Mouse (Mus musculus) small intestine, adult 2 months (tissue): ENCODE data around the gene Pkd1. TPM values are rescaled to one million over a fixed set of nuclear protein-coding genes. Genes with fewer than 3 reads are reported as not detected.

Source experiments
- H3K27ac ChIP-seq: fragments of 200-500 bp; 2 replicates; pipeline ENCODE4 v1.5.1; 2012; ENCODE audit warnings: low read depth, low read length, control low read depth, inconsistent platforms; ENCODE audit not compliant: insufficient read depth
- H3K27me3 ChIP-seq: fragments of 200-500 bp; 2 replicates; pipeline ENCODE4 v1.6.1; 2012; ENCODE audit warnings: mild to moderate bottlenecking, moderate library complexity, low read length, inconsistent platforms; ENCODE audit not compliant: control insufficient read depth, insufficient read depth
- H3K36me3 ChIP-seq: fragments of 200-500 bp; 2 replicates; pipeline ENCODE4 v1.6.1; 2012; ENCODE audit warnings: mild to moderate bottlenecking, low read length, control low read depth, inconsistent platforms; ENCODE audit not compliant: control insufficient read depth, insufficient read depth
- H3K4me1 ChIP-seq: fragments of 200-500 bp; 2 replicates; pipeline ENCODE4 v1.6.1; 2012; ENCODE audit warnings: low read length, inconsistent platforms, mixed read lengths; ENCODE audit not compliant: control insufficient read depth, insufficient read depth, insufficient read length
- H3K4me3 ChIP-seq: fragments of 200-500 bp; 2 replicates; pipeline ENCODE4 v1.5.1; 2012; ENCODE audit warnings: low read depth, mild to moderate bottlenecking, control low read depth, inconsistent platforms, low read length, moderate library complexity
- CTCF ChIP-seq: fragments of 200-500 bp; IDR thresholded peaks from 2 replicates; pipeline ENCODE4 v1.5.1; 2012; ENCODE audit warnings: low read depth, mild to moderate bottlenecking, control low read depth, inconsistent platforms, low read length, moderate library complexity, mixed read lengths; ENCODE audit not compliant: insufficient replicate concordance, insufficient read length; ENCODE audit errors: extremely low read depth
- POLR2A ChIP-seq: fragments of 200-500 bp; IDR thresholded peaks from 2 replicates; pipeline ENCODE4 v1.6.1; 2012; ENCODE audit warnings: low read depth, mild to moderate bottlenecking, control low read depth, inconsistent platforms, low read length, moderate library complexity
- WGBS: fragments of 180-500 bp; shearing (Covaris S2); methylation state at CpG from one replicate; pipeline ENCODE4 v1.1.7; 2018; 5-methylcytosine and 5-hydroxymethylcytosine counted together
- polyA plus RNA-seq: library from polyadenylated mRNA; depleted of rRNA; stranded (reverse); fragments of >200 nt; gene quantifications from 2 replicates; pipeline ENCODE4 v1.2.3, GENCODE M21; 2012

Gene Pkd1
- polyA plus RNA-seq, 1 experiment, result 31.9 TPM

GRCm38 (mm10) chr17:24528560-24528918 is 21.1 kb upstream of the Pkd1 start:
- peaks cover 8% of the 10 kb centered on the region for H3K36me3 ChIP-seq
- peaks cover 14% of the 10 kb centered on the region for H3K4me1 ChIP-seq
- no peak for TF ChIP-seq CTCF
- no peaks in the 10 kb centered on the region for H3K27me3 ChIP-seq
- under 1% methylated on average over 8 of the region's 8 CpGs for WGBS
- peak overlapping the region; percentile 77 for H3K27ac ChIP-seq
- peak overlapping the region; percentile 68 for H3K4me3 ChIP-seq

- no peaks in the 10 kb centered on the region for H3K27me3 ChIP-seq
- H3K27ac ChIP-seq, result peak overlapping the region; percentile 77; the same call in 1 of the 2 replicates
- 2% methylated on average over 4 of the region's 4 CpGs for WGBS
- peak; percentile 79; the same call in 1 of the 2 replicates for TF ChIP-seq CTCF
- no peak for TF ChIP-seq POLR2A
- peaks cover 8% of the 10 kb centered on the region for H3K36me3 ChIP-seq
- peaks cover 14% of the 10 kb centered on the region for H3K4me1 ChIP-seq
- H3K4me3 ChIP-seq, result peak overlapping the region; percentile 52
Observed at GRCm38 (mm10) chr17:24529007-24529451, 20.6 kb upstream of the Pkd1 start.

GRCm38 (mm10) chr17:24529883-24530282 is 19.8 kb upstream of the Pkd1 start:
- no peak for TF ChIP-seq CTCF
- H3K4me3 ChIP-seq, result peak overlapping the region; percentile 52
- peaks cover 8% of the 10 kb centered on the region for H3K36me3 ChIP-seq
- 23% methylated on average over 5 of the region's 5 CpGs for WGBS
- no peaks in the 10 kb centered on the region for H3K27me3 ChIP-seq
- H3K4me1 ChIP-seq, result peaks cover 14% of the 10 kb centered on the region
- no peak overlapping the region for H3K27ac ChIP-seq

- Histone ChIP-seq H3K4me3 (no peak overlapping the region), H3K36me3 (peaks cover 8% of the 10 kb centered on the region), H3K27ac (no peak overlapping the region), H3K27me3 (no peaks in the 10 kb centered on the region), H3K4me1 (peaks cover 14% of the 10 kb centered on the region)
- TF ChIP-seq CTCF (no peak), POLR2A (no peak)
- WGBS, result 49% methylated on average over 8 of the region's 8 CpGs
Observed at GRCm38 (mm10) chr17:24530361-24531050, 19.1 kb upstream of the Pkd1 start.

GRCm38 (mm10) chr17:24531064-24531463 is 18.6 kb upstream of the Pkd1 start:
- WGBS, result 64% methylated on average over 3 of the region's 3 CpGs
- Histone ChIP-seq H3K27me3 (no peaks in the 10 kb centered on the region), H3K36me3 (peaks cover 7% of the 10 kb centered on the region), H3K4me3 (no peak overlapping the region), H3K4me1 (peaks cover 14% of the 10 kb centered on the region), H3K27ac (no peak overlapping the region)
- TF ChIP-seq POLR2A (no peak), CTCF (no peak)

- Histone ChIP-seq H3K27me3 (no peaks in the 10 kb centered on the region), H3K4me3 (no peak overlapping the region), H3K27ac (no peak overlapping the region), H3K36me3 (peaks cover 7% of the 10 kb centered on the region), H3K4me1 (peaks cover 14% of the 10 kb centered on the region)
- 78% methylated on average over 7 of the region's 7 CpGs for WGBS
- TF ChIP-seq CTCF, result no peak
- no peak for TF ChIP-seq POLR2A
Observed at GRCm38 (mm10) chr17:24532045-24532444, 17.6 kb upstream of the Pkd1 start.

GRCm38 (mm10) chr17:24533099-24533992 is 16.3 kb upstream of the Pkd1 start:
- no peak overlapping the region for H3K27ac ChIP-seq
- TF ChIP-seq POLR2A, result no peak
- no peak for TF ChIP-seq CTCF
- peak overlapping the region; percentile 57 for H3K4me3 ChIP-seq
- no peaks in the 10 kb centered on the region for H3K27me3 ChIP-seq
- WGBS, result 16% methylated on average over 53 of the region's 53 CpGs
- H3K36me3 ChIP-seq, result peaks cover 7% of the 10 kb centered on the region
- peaks cover 18% of the 10 kb centered on the region for H3K4me1 ChIP-seq
